Mouse (Mus musculus) brown adipose tissue, adult 24 weeks (tissue): Measurements from ENCODE around the gene Ndufb6. TPM values are rescaled to one million over a fixed set of nuclear protein-coding genes. Genes with fewer than 3 reads are reported as not detected.
A peak's percentile ranks its signal among the peaks of the same experiment; 100 is the strongest.
"Not testable (repeated sequence)": the region's sequence is repeated elsewhere in the genome, so short reads cannot be mapped to it uniquely, and the experiment has no call there.

Experiments used
- H3K27ac ChIP-seq: fragments of 200-500 bp; replicated peaks from 2 replicates; pipeline ENCODE4 v1.5.1; 2012; ENCODE audit warnings: low read depth, mild to moderate bottlenecking, low read length
- H3K4me1 ChIP-seq: fragments of 200-500 bp; 2 replicates; pipeline ENCODE4 v1.6.1; 2012; ENCODE audit warnings: low read length, mixed read lengths; ENCODE audit not compliant: control insufficient read depth, insufficient read depth, insufficient read length
- H3K4me3 ChIP-seq: fragments of 200-500 bp; 2 replicates; pipeline ENCODE4 v1.5.1; 2012; ENCODE audit warnings: low read depth, mild to moderate bottlenecking, low read length, moderate library complexity; ENCODE audit not compliant: insufficient read depth
- polyA plus RNA-seq: library from polyadenylated mRNA; stranded (reverse); fragments of >200 nt; gene quantifications from 2 replicates; pipeline ENCODE4 v1.2.4, GENCODE M21; 2012; ENCODE audit not compliant: missing spikeins, insufficient read depth, insufficient read length

Gene Ndufb6
- polyA plus RNA-seq, result 1,625 and 1,691 TPM in 2 replicates

DNA sequence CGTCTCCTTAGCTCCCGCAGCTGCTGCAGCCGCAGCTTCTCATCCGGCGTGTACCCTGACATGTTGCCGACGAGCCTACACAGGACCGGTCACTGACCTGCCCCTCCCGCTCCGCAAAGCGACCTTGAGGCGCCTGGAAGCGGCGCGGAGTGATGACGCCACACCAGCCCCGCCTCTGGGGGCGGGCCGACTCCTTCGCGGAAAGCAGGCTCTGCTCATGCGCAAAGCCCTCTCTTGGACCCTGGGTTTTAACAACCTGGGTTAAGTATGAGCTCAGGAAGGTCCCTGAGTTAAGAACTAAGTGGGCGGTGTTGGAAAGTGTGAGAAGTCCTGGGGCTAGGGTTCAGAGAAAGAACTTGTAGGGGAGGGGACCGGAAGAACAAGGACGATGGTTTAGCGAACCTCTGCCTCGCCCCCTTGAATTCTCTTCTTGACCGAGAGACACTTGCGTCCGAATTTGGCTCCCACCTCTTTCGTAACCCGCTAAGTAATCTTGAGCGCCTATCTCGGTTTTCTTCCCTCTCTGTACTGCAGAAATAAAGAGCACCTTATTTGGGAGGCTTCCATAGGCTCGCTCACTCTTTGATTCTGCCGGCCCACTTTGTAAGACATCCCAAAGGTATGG lies at the start of gene Ndufb6:
Gene Ndufb6 (minus strand): TSS at position 146 of the 625 bp plus-strand sequence.
- Histone ChIP-seq H3K27ac (peak within 1 kb of the TSS; percentile 87), H3K4me3 (peak within 1 kb of the TSS; percentile 91), H3K4me1 (no peaks in the 10 kb centered on the region; the same call in 1 of the 2 replicates)

DNA sequence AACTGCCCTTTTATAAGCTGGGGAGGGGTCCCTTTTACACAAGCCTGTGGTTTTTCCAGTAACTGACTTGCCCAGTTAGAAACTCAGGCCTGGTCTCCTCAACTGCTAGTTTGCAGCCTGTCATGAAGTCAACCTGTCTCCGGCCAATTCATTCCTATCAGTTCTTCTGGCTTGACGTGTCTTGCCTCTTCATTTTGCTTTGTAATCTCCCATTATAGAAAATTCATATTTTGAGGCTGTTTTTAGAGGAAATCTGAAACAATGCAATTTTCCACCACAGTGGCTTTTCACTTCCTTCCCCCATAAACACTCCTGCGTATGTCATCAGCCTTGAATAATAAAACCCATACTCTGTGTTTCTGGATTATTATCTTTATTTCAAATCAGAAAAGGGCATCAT lies 47.9 kb upstream of the Ndufb6 start:
- Histone ChIP-seq H3K27ac (no peak overlapping the region), H3K4me1 (no peaks in the 10 kb centered on the region), H3K4me3 (no peak overlapping the region)

DNA sequence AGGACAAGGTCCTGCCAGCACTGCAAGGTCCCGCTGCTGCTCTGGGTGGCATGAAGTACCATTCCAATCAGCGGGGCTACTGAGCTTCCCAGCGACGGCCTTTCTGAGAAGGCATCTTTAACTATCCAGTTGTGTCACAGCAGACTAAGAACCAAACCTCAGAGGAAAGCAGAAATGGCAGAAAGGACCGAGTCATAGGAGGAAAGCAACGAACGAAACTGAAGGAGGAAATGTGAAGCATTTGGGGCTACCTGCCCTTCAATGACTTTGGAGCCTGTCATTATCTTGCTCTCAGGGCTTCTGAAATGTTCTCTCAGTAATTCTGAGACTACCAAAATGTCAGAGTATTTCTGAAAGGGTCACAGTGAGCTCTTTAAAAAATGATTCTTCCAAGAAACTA lies 45.4 kb upstream of the Ndufb6 start:
- Histone ChIP-seq H3K27ac (no peak overlapping the region), H3K4me1 (no peaks in the 10 kb centered on the region), H3K4me3 (no peak overlapping the region)

DNA sequence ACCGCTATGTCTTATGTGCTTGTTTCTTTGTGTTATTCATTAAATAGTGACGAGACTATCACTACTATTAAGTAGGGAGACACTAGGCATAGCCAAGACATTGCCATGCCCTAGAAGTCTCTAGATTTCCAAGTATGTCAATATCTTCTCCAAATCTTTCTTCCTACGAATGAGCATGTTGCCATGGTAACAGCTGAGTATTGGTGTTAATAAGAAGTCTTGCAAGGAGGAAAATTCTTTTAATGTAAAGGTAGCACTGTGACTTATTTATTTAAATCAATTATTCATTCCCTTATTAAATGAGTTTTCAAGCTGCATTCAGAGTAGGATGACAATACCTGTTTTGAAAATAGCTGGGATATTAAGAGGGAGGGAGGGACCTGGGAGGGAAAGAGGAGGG lies 38.2 kb upstream of the Ndufb6 start:
- Histone ChIP-seq H3K27ac (no peak overlapping the region), H3K4me1 (peaks cover 3% of the 10 kb centered on the region; the same call in 1 of the 2 replicates), H3K4me3 (no peak overlapping the region)

DNA sequence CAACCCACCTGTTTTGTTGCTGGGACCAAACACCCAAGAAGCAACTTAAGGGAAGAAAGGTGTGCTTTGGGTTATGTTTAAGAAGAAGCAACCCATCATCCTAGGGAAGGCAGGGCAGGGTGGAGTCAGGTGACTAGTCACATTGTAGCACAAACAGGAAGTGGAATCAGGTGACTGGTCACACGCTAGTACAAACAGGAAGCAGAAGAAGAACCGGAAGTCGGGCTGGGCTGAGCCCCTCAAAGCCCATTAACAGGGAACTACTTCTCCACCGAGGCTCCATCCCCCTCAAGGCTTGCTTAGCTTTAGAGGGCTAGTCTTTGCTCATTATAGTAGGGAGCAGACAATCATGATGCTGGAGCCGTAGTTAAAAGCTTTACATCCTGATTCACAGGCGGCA lies 33.8 kb upstream of the Ndufb6 start:
- Histone ChIP-seq H3K4me3 (no peak overlapping the region), H3K27ac (no peak overlapping the region), H3K4me1 (peaks cover 3% of the 10 kb centered on the region; the same call in 1 of the 2 replicates)

DNA sequence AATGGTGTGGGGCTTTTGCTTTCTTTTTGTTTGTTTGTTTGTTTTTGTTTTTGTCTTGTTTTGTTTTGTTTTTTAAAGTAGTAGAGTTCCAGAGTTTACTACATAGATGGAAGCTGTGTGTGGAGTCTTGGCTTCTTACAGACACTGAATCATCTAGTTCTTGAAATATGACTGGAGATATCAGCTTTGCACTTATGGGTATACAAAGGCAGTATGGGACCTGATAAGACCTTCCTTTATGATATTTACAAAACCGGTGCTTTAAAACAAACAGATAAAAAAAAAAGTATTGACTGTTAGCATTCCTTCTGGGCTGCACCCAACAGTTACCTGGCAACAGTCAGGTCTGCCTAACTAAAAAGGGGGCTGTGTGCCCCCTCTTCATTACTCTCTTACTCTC lies 33.0 kb upstream of the Ndufb6 start:
- Histone ChIP-seq H3K27ac (no peak overlapping the region), H3K4me1 (peaks cover 3% of the 10 kb centered on the region; the same call in 1 of the 2 replicates), H3K4me3 (no peak overlapping the region)

DNA sequence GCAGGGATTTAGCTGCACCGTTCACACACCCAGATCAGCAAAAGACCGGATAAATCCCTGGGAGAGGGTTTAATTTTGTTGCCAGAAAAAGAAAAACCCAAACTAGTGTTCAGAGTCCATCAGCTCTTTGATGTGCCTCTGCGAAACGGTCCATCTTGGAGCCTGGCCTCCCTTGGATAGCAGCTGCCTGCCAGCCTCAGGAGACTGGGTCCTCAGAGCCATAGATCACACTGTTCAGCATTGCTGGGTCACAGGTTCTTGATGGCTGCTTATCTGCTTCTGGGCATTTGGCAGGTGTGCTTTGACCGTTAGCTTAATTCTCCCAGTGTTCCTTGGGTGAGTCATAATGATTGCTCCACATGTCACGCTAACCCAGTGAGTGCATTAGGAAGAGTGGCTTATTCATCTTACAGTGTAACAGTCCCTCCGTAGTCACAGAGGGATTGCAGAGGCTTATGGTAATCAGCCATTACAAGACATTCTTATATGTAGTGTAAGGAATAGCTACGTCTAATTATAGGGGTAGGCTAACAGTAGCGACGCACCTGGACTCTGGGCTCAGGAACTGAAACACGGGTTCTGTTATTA lies 31.7 kb upstream of the Ndufb6 start:
- Histone ChIP-seq H3K4me3 (no peak overlapping the region), H3K4me1 (peaks cover 3% of the 10 kb centered on the region; the same call in 1 of the 2 replicates)

DNA sequence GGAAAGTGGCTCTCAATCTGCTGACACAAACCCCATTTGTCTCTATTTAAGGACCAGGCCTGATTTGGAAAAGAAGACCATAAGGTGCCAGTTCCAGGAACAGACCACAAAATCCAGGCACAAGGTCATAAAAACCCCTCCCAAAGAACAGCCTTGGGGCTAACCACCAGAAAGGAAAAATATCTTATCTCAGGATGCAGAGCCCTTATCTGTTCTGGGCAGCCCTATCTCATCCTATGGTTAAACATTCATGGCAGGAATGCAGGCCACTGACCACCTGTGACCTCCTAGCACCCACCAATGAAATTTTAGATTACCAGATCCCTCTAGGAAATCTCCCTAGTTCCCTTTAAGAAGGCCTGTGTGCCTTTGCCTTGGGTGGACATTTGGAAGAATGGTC lies 30.5 kb upstream of the Ndufb6 start:
- peaks cover 3% of the 10 kb centered on the region; the same call in 1 of the 2 replicates for H3K4me1 ChIP-seq

More for the DNA sequence above, 31.7 kb upstream of the Ndufb6 start:
- no peak overlapping the region for H3K27ac ChIP-seq

DNA sequence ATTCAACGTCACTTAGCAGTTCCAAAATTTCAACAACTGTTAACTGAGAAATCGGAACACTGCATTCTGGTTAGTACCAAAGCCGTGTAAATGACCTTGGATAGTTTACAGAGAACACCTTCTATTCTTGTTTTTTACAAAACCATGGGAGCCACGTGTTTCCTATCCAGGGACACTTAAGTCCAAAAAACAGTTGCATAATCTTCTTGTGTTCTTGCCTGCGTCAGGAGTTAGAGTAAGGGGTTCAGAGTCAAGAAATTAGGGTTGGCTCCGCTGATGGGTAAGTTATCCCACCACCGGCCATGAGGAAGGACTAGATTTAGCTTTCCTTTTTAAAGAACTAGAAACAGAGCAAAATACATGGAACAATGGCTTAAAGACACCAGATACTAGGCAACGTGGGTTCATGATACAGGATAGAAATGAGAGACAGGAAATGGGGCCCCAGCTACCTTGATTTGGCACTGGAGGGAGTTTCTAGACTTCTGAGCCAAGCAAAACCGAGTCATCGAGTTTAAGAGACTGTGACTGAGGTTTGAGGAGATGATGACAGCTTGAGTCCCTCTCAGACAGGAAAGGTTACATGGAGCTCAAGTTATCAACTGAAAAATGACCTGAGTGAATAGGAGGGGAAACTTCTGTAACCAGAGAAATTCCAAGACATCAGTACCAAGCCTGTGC lies 23.4 kb upstream of the Ndufb6 start:
- Histone ChIP-seq H3K4me3 (no peak overlapping the region), H3K4me1 (no peaks in the 10 kb centered on the region), H3K27ac (no peak overlapping the region)

More for the DNA sequence above, 30.5 kb upstream of the Ndufb6 start:
- Histone ChIP-seq H3K4me3 (no peak overlapping the region), H3K27ac (no peak overlapping the region)

DNA sequence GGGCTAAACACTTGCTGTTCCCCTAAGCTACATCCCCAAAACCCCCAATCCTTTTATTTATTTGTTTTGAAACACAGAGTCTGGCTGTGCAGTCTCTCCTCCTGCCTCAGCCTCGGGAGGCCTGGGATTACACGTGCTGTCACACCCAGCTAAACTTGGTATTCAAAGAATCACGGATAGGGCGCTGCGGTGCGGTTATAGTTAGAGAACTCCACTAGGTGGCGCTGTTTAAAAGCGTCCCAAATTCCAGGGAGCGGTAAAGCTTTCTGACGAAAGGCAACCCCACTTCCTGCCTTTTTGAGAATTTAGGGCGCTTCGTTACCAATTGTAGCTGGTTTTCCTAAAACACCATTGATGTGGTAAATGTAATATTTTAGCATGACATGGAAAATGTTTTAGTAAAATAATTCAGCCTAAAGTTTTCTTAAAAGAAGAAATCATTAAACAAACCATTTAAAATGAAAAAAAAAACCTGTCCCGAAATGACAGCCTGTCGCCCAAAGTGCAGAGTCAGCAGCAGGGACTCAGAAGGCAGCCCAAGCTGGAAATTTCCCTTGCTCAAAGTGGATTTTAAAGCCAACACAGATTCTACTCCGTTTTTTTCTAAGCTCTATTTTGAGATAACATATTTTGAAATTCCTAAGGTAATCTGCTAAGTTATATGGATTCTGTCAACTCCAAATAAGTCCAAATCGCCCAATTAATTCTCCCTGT lies 22.0 kb upstream of the Ndufb6 start:
- no peaks in the 10 kb centered on the region for H3K4me1 ChIP-seq
- H3K27ac ChIP-seq, result no peak overlapping the region
- H3K4me3 ChIP-seq, result no peak overlapping the region; the same call in 1 of the 2 replicates

DNA sequence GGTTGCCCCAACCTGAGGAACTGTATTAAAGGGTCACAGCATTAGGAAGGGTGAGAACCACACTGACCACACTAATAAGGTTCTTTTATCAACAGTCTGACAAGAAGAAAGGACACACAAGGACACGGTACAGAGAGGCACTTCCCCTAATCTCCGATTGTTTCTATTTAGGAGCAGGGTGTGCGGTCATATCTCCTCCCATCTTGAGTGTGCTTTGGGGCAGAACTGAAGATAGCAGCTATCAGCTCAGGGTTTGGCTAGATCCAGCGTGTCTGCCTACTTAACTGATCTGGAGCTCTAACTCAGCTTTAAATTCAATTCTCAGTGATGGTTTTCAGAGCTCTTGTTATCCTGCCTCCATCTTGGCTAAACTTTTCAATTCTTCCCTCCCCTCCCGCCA lies 19.9 kb upstream of the Ndufb6 start:
- H3K4me1 ChIP-seq, result no peaks in the 10 kb centered on the region
- H3K4me3 ChIP-seq, result no peak overlapping the region
- no peak overlapping the region for H3K27ac ChIP-seq

DNA sequence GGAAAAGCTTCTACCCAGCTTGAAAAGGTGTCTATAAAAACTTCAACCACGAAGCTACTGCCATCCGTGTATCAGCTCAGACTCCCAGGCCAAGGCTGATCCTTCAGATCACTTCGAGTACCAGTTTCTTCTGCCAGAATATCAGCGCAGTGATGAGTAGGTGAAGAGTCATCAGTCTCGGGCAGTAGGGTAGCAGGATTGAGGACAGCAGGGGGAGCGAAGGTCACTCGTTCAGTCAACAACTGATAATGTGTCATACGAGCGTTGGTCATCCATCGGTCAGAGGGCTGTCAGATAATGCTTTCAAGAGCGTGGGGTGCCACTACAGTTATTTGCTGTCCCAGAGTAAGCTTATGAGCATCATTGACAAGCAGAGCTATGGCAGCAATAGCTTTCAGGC lies 12.3 kb upstream of the Ndufb6 start:
- not testable (repeated sequence) for H3K4me3 ChIP-seq, H3K27ac ChIP-seq, H3K4me1 ChIP-seq

DNA sequence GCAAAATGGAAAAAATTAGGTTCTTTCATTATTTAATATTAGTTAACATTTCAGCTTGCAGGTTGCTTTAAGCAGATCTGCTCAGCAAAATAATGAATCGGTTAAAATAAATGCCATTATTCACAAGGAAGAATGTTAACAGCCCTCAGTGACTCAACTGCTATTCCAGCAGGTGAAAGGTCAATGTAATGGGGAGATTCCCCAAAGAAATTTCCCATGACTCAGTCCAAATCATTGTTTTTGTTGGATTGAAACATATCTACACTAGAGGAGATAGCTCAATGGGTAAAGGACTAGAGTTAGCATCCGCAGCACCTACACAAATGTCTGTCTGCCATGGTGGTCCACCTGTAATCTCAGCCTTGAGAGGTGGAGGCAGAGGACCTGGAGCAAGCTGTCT lies 9.8 kb upstream of the Ndufb6 start:
- H3K27ac ChIP-seq, result no peak overlapping the region
- H3K4me3 ChIP-seq, result no peak overlapping the region
- no peaks in the 10 kb centered on the region for H3K4me1 ChIP-seq

DNA sequence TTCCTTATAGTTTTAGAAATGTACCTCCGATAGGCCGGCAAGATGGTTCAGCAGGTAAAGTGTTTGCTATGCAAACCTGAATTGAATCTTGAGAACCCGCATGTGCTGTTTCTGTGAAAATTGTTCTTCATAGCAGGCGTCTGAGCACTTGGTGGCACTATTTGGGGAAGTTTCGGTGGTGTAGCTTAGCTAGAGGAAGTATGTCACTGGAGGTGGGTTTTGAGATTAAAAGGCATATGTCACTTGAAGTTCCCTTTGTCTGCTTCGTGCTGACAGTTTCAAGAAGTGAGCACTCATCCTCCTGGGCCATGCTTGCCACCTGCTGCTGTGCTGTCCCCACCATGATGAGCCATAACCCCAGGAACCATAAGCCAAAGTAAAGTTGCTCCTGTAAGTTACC lies 8.2 kb upstream of the Ndufb6 start:
- no peak overlapping the region for H3K27ac ChIP-seq
- no peak overlapping the region for H3K4me3 ChIP-seq
- H3K4me1 ChIP-seq, result no peaks in the 10 kb centered on the region

DNA sequence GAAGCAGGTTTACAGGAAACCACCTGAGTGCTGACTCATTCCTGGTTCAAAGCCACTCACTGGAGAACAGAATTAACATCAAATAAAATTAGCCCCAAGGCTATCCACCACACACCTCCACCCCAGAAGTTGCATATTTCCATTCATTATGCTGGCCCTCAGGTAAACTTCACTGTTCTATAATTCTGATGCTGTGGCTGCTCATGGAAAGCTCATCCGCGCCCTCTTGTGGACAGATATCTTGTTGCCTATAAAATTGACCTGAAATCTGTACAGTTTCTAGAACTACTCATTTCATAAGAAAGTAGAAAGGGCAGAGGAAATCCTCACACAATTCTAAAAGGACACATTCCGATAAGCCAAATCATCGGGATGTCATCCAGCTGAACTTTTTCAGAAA lies 6.4 kb upstream of the Ndufb6 start:
- H3K4me3 ChIP-seq, result no peak overlapping the region
- H3K27ac ChIP-seq, result no peak overlapping the region
- H3K4me1 ChIP-seq, result no peaks in the 10 kb centered on the region
